ENCODE assay signal across 8 mouse cellular contexts in the genomic region with DNA sequence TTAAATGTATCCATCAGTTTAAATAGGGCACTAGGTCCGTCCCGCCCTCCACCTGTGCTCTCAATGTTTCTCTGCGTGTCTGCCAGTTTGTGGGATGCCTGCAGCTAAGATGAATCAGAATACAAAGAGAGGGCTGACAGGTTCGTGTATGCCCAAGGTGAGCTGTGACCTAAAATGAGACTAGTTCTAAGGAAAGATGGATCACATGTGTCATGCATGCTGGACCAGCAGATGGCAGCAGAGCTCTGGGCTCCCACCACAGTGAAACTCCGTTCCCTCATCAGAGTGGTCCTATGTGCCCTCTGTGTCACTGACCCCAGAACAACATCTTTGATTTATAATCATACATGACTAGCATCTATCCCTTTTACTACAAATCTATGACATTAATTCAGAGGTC.
DNase-seq lines count a peak whose midpoint lies in the region; ATAC-seq and TF ChIP-seq lines count a peak whose summit lies in the region.

No protein-coding gene starts in this region.

- no peak overlapping the region for H3K4me3 ChIP-seq in lung, adult 2 months (replicated peaks; ENCODE audit: extremely low read depth, low read depth, low read length)

- no peak for TF ChIP-seq POLR2A in lung, adult 2 months (IDR thresholded peaks at IDR 0.05; ENCODE audit: borderline replicate concordance, extremely low read depth, low read depth, low read length)

- no peaks in the 10 kb centered on the region; the same call in 1 of the 2 replicates for H3K4me1 ChIP-seq in lung, adult 2 months (ENCODE audit: control insufficient read depth, insufficient read depth, low read length)

- ATAC-seq in hematopoietic stem cell, adult 5-6 weeks (replicated peaks in 1 of 2; ENCODE audit: insufficient read depth in 1 of 2, low FRiP score in 2 of 2, low TSS enrichment in 1 of 2, low read depth in 1 of 2, poor library complexity in 2 of 2, severe bottlenecking in 2 of 2) = peak; percentile 76

- WGBS in lung, adult 2 months = 0% methylated on average over 5 of the region's 5 CpGs

- peak; percentile 98 for TF ChIP-seq CTCF in lung, adult 2 months (IDR thresholded peaks at IDR 0.05; ENCODE audit: insufficient read depth, low read length)

- DNase-seq in WW6 (ENCODE audit: low read depth, low spot score) = peak; percentile 43
- DNase-seq in cerebellum, adult 9-10 months = peak; percentile 86
- DNase-seq in frontal cortex, adult 2 months (ENCODE audit: extremely low spot score in 1 of 2, low spot score in 1 of 2) = peak; percentile 60 to 90
- DNase-seq in layer of hippocampus, adult 8-10 months (ENCODE audit: low spot score in 2 of 2) = peak; percentile 44 to 81
- peak; percentile 43 for DNase-seq in lung, adult 2 months
- DNase-seq in ovary, postnatal 14 days (ENCODE audit: low spot score) = peak; percentile 53
- no peak for DNase-seq in spleen, postnatal 36 days (ENCODE audit: low spot score in 2 of 2)

Comparison
In these comparisons a context has a peak if more than half of its experiments do, and no peak if none do; other contexts are left out.
1. DNase-seq: peak in WW6 (single experiment), cerebellum, adult 9-10 months (single experiment), frontal cortex, adult 2 months (2 of 2), layer of hippocampus, adult 8-10 months (2 of 2), lung, adult 2 months (single experiment) and ovary, postnatal 14 days (single experiment); none in spleen, postnatal 36 days (0 of 2).